In the genomic region with DNA sequence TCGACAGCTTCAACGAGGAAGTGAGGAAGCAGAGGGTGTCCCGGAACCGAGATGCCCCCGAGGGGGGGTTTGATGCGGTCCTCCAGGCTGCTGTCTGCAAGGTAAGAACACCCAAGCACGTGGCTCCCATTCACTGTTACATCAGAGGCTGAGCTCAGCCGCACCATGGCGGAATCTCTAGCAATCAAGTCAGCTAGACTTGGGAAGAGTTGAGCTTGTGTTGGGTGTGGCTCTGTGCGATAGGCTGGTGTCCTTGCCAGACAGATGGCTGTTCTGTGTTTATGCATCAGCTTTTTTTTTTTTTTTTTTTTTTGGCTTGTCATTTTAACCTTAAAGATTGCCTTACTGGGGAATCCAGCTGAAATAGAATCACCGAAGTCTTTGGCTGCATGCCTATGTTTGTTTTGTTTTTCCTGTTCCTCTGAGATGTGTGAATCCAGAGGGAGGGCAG, we compare ENCODE assay signal across 11 mouse cellular contexts. TPM values are rescaled to one million over a fixed set of nuclear protein-coding genes. Genes with fewer than 3 reads are reported as not detected.
DNase-seq lines count a peak whose midpoint lies in the region; ATAC-seq and TF ChIP-seq lines count a peak whose summit lies in the region.
"Had no signal": no experiment of that assay in that cellular context is flagged by ENCODE, and none has a peak within 500 bp of the region (broad histone marks: within the 10 kb centered on the region; RNA-seq: fewer than 3 reads in every experiment).

No protein-coding gene starts in this region.

- no peak overlapping the region for H3K9ac ChIP-seq in heart, embryonic 15.5 days
- no peak overlapping the region for H3K9ac ChIP-seq in stomach, embryonic 16.5 days (ENCODE audit: low read length)
- no peak overlapping the region for H3K9ac ChIP-seq in forebrain, embryonic 11.5 days (ENCODE audit: low read length)
- no peak overlapping the region for H3K9ac ChIP-seq in forebrain, postnatal 0 days
- H3K9ac ChIP-seq: forebrain, embryonic 15.5 days; midbrain, embryonic 12.5 days had no signal

- H3K27ac ChIP-seq in heart, embryonic 15.5 days, result peak overlapping the region; percentile 47; the same call in 1 of the 2 replicates
- peak overlapping the region; percentile 94; the same call in 1 of the 2 replicates for H3K27ac ChIP-seq in stomach, embryonic 16.5 days (ENCODE audit: low read length)
- no peak overlapping the region for H3K27ac ChIP-seq in forebrain, embryonic 11.5 days (ENCODE audit: low read depth, low read length)
- H3K27ac ChIP-seq in forebrain, postnatal 0 days (ENCODE audit: low read depth, low read length), result no peak overlapping the region

- H3K36me3 ChIP-seq in heart, embryonic 15.5 days, result peaks cover 3% of the 10 kb centered on the region; the same call in 1 of the 2 replicates
- H3K36me3 ChIP-seq in stomach, embryonic 16.5 days (ENCODE audit: control insufficient read depth, insufficient read depth, low read length), result no peaks in the 10 kb centered on the region
- H3K36me3 ChIP-seq in forebrain, embryonic 11.5 days (ENCODE audit: control insufficient read depth, insufficient read depth, low read length), result no peaks in the 10 kb centered on the region
- H3K36me3 ChIP-seq in forebrain, postnatal 0 days (ENCODE audit: insufficient read depth), result no peaks in the 10 kb centered on the region
- H3K36me3 ChIP-seq: forebrain, embryonic 15.5 days; midbrain, embryonic 12.5 days had no signal

- H3K4me1 ChIP-seq in heart, embryonic 15.5 days (replicated peaks), result peaks cover 55% of the 10 kb centered on the region
- H3K4me1 ChIP-seq in stomach, embryonic 16.5 days (ENCODE audit: control insufficient read depth, insufficient read depth, low read length), result peaks cover 52% of the 10 kb centered on the region
- H3K4me1 ChIP-seq in forebrain, embryonic 11.5 days (replicated peaks; ENCODE audit: control insufficient read depth, insufficient read depth, low read length), result peaks cover 2% of the 10 kb centered on the region; the same call in 1 of the 2 replicates
- H3K4me1 ChIP-seq in forebrain, postnatal 0 days (ENCODE audit: insufficient read depth), result 0 out of 2 replicates have a peak, but pooled peaks cover 10% of the 10 kb centered on the region

- no peaks in the 10 kb centered on the region for H3K9me3 ChIP-seq in heart, embryonic 15.5 days (replicated peaks)
- no peaks in the 10 kb centered on the region for H3K9me3 ChIP-seq in stomach, embryonic 16.5 days (replicated peaks; ENCODE audit: control insufficient read depth, low read length)
- no peaks in the 10 kb centered on the region for H3K9me3 ChIP-seq in forebrain, embryonic 11.5 days (ENCODE audit: control insufficient read depth, low read length)
- no peaks in the 10 kb centered on the region for H3K9me3 ChIP-seq in forebrain, postnatal 0 days (ENCODE audit: low read length)
- H3K9me3 ChIP-seq: forebrain, embryonic 15.5 days; midbrain, embryonic 12.5 days had no signal

- intact Hi-C loops in gastrocnemius, postnatal 14 days (cut with DNase I; ENCODE audit: low total_unique reads), result loop anchor here (10.0 kb wide), 2 partner anchors 50 to 60 kb away; no protein-coding TSS in a partner anchor

- no peak overlapping the region for H3K4me2 ChIP-seq in heart, embryonic 15.5 days
- no peak overlapping the region for H3K4me2 ChIP-seq in stomach, embryonic 16.5 days (ENCODE audit: low read depth, low read length)
- H3K4me2 ChIP-seq in forebrain, embryonic 11.5 days (ENCODE audit: low read depth, low read length, severe bottlenecking), result no peak overlapping the region
- H3K4me2 ChIP-seq in forebrain, postnatal 0 days (ENCODE audit: low read depth), result no peak overlapping the region
- H3K4me2 ChIP-seq: forebrain, embryonic 15.5 days; midbrain, embryonic 12.5 days had no signal

- no peak overlapping the region for H3K4me3 ChIP-seq in heart, embryonic 15.5 days
- no peak overlapping the region for H3K4me3 ChIP-seq in stomach, embryonic 16.5 days (replicated peaks; ENCODE audit: low read length)
- H3K4me3 ChIP-seq in forebrain, embryonic 11.5 days (ENCODE audit: low read depth, low read length), result no peak overlapping the region
- H3K4me3 ChIP-seq in forebrain, postnatal 0 days (ENCODE audit: low read depth, low read length), result no peak overlapping the region
- H3K4me3 ChIP-seq: forebrain, embryonic 15.5 days; midbrain, embryonic 12.5 days had no signal

- no peak for TF ChIP-seq CTCF in forebrain, postnatal 0 days (IDR thresholded peaks at IDR 0.05; ENCODE audit: low read depth)

- H3K27me3 ChIP-seq in heart, embryonic 15.5 days, result no peaks in the 10 kb centered on the region
- no peaks in the 10 kb centered on the region for H3K27me3 ChIP-seq in stomach, embryonic 16.5 days (ENCODE audit: control insufficient read depth, insufficient read depth, low read length)
- no peaks in the 10 kb centered on the region for H3K27me3 ChIP-seq in forebrain, embryonic 11.5 days (ENCODE audit: control insufficient read depth, insufficient read depth, low read length)
- H3K27me3 ChIP-seq in forebrain, postnatal 0 days (ENCODE audit: insufficient read depth, low read length), result no peaks in the 10 kb centered on the region
- H3K27me3 ChIP-seq: forebrain, embryonic 15.5 days; midbrain, embryonic 12.5 days had no signal

- WGBS in heart, embryonic 15.5 days, result 38% methylated on average over 11 of the region's 11 CpGs
- 47% methylated on average over 11 of the region's 11 CpGs for WGBS in stomach, embryonic 16.5 days
- 90% methylated on average over 11 of the region's 11 CpGs for WGBS in forebrain, embryonic 11.5 days
- WGBS in forebrain, postnatal 0 days, result 71% methylated on average over 11 of the region's 11 CpGs

- peak; percentile 48 for DNase-seq in kidney, postnatal 14 days
- DNase-seq in kidney, adult 18-20 months, result no peak
- peak; percentile 37 for DNase-seq in R1 (ENCODE audit: low read depth, low spot score)
- DNase-seq in forebrain, embryonic 11.5 days (ENCODE audit: low spot score), result no peak
- DNase-seq in forebrain, postnatal 0 days, result no peak
- DNase-seq in gastrocnemius, postnatal 14 days, result no peak

- no peak for ATAC-seq in heart, embryonic 15.5 days (replicated peaks; ENCODE audit: insufficient number of reproducible peaks, insufficient read depth, low FRiP score, low read depth)
- ATAC-seq in stomach, embryonic 16.5 days (ENCODE audit: insufficient read depth, low FRiP score), result no peak
- ATAC-seq in forebrain, embryonic 11.5 days (replicated peaks; ENCODE audit: low FRiP score), result no peak
- ATAC-seq in forebrain, postnatal 0 days, result no peak
- ATAC-seq: activated CD4-positive, CD25-positive, alpha-beta regulatory T cell, adult 4 months; forebrain, embryonic 15.5 days had no signal

RNA-seq across cellular contexts. Expression of gene Itgb5, which starts 55.6 kb away (rescaled TPM):
- 61.4 and 80.2 TPM in 2 replicates for polyA plus RNA-seq in heart, embryonic 15.5 days (2015; fragmentation: Nextera tagmentation; extraction: Ambion mirVana)
- 15.0 and 15.2 TPM in 2 replicates for polyA plus RNA-seq in stomach, embryonic 16.5 days (2015; fragmentation: Nextera tagmentation; extraction: Ambion mirVana)
- polyA plus RNA-seq in forebrain, embryonic 11.5 days (2014; fragmentation: Nextera tagmentation; extraction: Ambion mirVana), result 28.2 and 31.5 TPM in 2 replicates
- total RNA-seq in forebrain, postnatal 0 days (2014; rRNA removed), result 30.4 and 49.3 TPM in 2 replicates
- polyA plus RNA-seq in forebrain, postnatal 0 days (2015; fragmentation: Nextera tagmentation; extraction: Ambion mirVana), result 14.9 and 19.7 TPM in 2 replicates
- total RNA-seq in gastrocnemius, postnatal 14 days (2021), result 10 to 100 TPM; 31.9 to 33.3 TPM

Comparison
In these comparisons a context has a peak if more than half of its experiments do, and no peak if none do; other contexts are left out.
1. DNase-seq: peak in kidney, postnatal 14 days (single experiment) and R1 (single experiment); none in kidney, adult 18-20 months (single experiment), forebrain, embryonic 11.5 days (single experiment), forebrain, postnatal 0 days (single experiment) and gastrocnemius, postnatal 14 days (single experiment).
2. H3K27ac ChIP-seq: peak in heart, embryonic 15.5 days (single experiment) and stomach, embryonic 16.5 days (single experiment); none in forebrain, embryonic 11.5 days (single experiment) and forebrain, postnatal 0 days (single experiment).